Mouse (Mus musculus): ENCODE measurements around the gene Abi1. TPM values are rescaled to one million over a fixed set of nuclear protein-coding genes. Genes with fewer than 3 reads are reported as not detected.
"Not testable (repeated sequence)": the region's sequence is repeated elsewhere in the genome, so short reads cannot be mapped to it uniquely, and the experiment has no call there.

Gene Abi1
- polyA plus RNA-seq, 1 experiment = 117 TPM

GRCm38 (mm10) chr2:22977387-22977973 is 62.6 kb downstream of the Abi1 start:
- DNase-seq (ENCODE audit: extremely low spot score in 1 of 2, low spot score in 1 of 2) = no peak

- no peak for DNase-seq (ENCODE audit: extremely low spot score in 1 of 2, low spot score in 1 of 2)
Observed at GRCm38 (mm10) chr2:22962970-22963369, 77.1 kb downstream of the Abi1 start.

- peak; percentile 33 to 43 for DNase-seq (ENCODE audit: extremely low spot score in 1 of 2, low spot score in 1 of 2)
Observed at GRCm38 (mm10) chr2:22962242-22962641, 77.8 kb downstream of the Abi1 start.

GRCm38 (mm10) chr2:22961681-22962080 is 78.4 kb downstream of the Abi1 start:
- no peak for DNase-seq (ENCODE audit: extremely low spot score in 1 of 2, low spot score in 1 of 2)

- no peak for DNase-seq (ENCODE audit: extremely low spot score in 1 of 2, low spot score in 1 of 2)
Observed at GRCm38 (mm10) chr2:22957415-22957814, 82.6 kb downstream of the Abi1 start.

- DNase-seq (ENCODE audit: extremely low spot score in 1 of 2, low spot score in 1 of 2) = no peak
Observed at GRCm38 (mm10) chr2:22955914-22956313, 84.1 kb downstream of the Abi1 start.

GRCm38 (mm10) chr2:22954278-22954677 is 85.8 kb downstream of the Abi1 start:
- DNase-seq (ENCODE audit: extremely low spot score in 1 of 2, low spot score in 1 of 2) = no peak

- DNase-seq (ENCODE audit: extremely low spot score in 1 of 2, low spot score in 1 of 2) = no peak
Observed at GRCm38 (mm10) chr2:22949956-22950355, 90.1 kb downstream of the Abi1 start.

- peak in 1 of 2 experiments; percentile 23 for DNase-seq (ENCODE audit: extremely low spot score in 1 of 2, low spot score in 1 of 2)
Observed at GRCm38 (mm10) chr2:22933556-22933955, 106.5 kb downstream of the Abi1 start.

GRCm38 (mm10) chr2:22928259-22928658 is 111.8 kb downstream of the Abi1 start:
- DNase-seq (ENCODE audit: extremely low spot score in 1 of 2, low spot score in 1 of 2) = peak in 1 of 2 experiments; percentile 18

GRCm38 (mm10) chr2:22925911-22926310 is 114.1 kb downstream of the Abi1 start:
- not testable (repeated sequence) for DNase-seq (ENCODE audit: extremely low spot score in 1 of 2, low spot score in 1 of 2)

- no peak for DNase-seq (ENCODE audit: extremely low spot score in 1 of 2, low spot score in 1 of 2)
Observed at GRCm38 (mm10) chr2:22918651-22919050, 121.4 kb downstream of the Abi1 start.

- no peak for DNase-seq (ENCODE audit: extremely low spot score in 1 of 2, low spot score in 1 of 2)
Observed at GRCm38 (mm10) chr2:22914421-22914820, 125.6 kb downstream of the Abi1 start.

GRCm38 (mm10) chr2:22903947-22904346 is 136.1 kb downstream of the Abi1 start:
- DNase-seq (ENCODE audit: extremely low spot score in 1 of 2, low spot score in 1 of 2) = no peak

GRCm38 (mm10) chr2:22895282-22896273 is 144.5 kb downstream of the Abi1 start, which contains the start of gene Pdss1:
Pdss1 (plus strand) TSS chr2:22895522.
- DNase-seq (ENCODE audit: extremely low spot score in 1 of 2, low spot score in 1 of 2) = peak; percentile 76 to 91

GRCm38 (mm10) chr2:22894932-22895281 is 145.1 kb downstream of the Abi1 start:
- DNase-seq (ENCODE audit: extremely low spot score in 1 of 2, low spot score in 1 of 2) = no peak

Other genes starting within 250 kb of the Abi1 start
- 20.9 and 22.7 TPM in 2 replicates for gene Pdss1, start 144.7 kb downstream of the Abi1 start, polyA plus RNA-seq (2012; rRNA removed)
- 46.1 and 48.8 TPM in 2 replicates for gene Acbd5, start 27.9 kb upstream of the Abi1 start, polyA plus RNA-seq (2012; rRNA removed)
- gene Mastl, start 115.8 kb upstream of the Abi1 start, polyA plus RNA-seq (2012; rRNA removed) = 0.46 and 0.54 TPM in 2 replicates
- gene Yme1l1, start 116.1 kb upstream of the Abi1 start, polyA plus RNA-seq (2012; rRNA removed) = 32.2 and 39.0 TPM in 2 replicates
- gene 4931423N10Rik, start 167.2 kb upstream of the Abi1 start, polyA plus RNA-seq (2012; rRNA removed) = 0.17 and 0.32 TPM in 2 replicates

Measured in frontal cortex, adult 2 months (tissue).